Mouse (Mus musculus) embryonic facial prominence, embryonic 10.5 days (tissue): ENCODE measurements at regions not wholly inside any gene's neighbourhood (a gene's known extent, or its start where the extent isn't known, plus 50 kb on each side); places are given as distances from the start of the nearest gene placed in this dataset.

Experiments used
- DNase-seq: peaks from one replicate; pipeline ENCODE4 v3.0.0-alpha.2; 2017; ENCODE audit warnings: low spot score
- H3K27ac ChIP-seq: fragments of 300-500 bp; sonication (generic); replicated peaks from 2 replicates; pipeline ENCODE4 v1.5.1; 2016; ENCODE audit warnings: mild to moderate bottlenecking
- H3K27me3 ChIP-seq: fragments of 300-500 bp; sonication (generic); replicated peaks from 2 replicates; pipeline ENCODE4 v1.6.1; 2016; ENCODE audit warnings: low read depth, mild to moderate bottlenecking; ENCODE audit not compliant: poor library complexity, severe bottlenecking
- H3K36me3 ChIP-seq: fragments of 300-500 bp; sonication (generic); replicated peaks from 2 replicates; pipeline ENCODE4 v1.6.1; 2016; ENCODE audit warnings: mild to moderate bottlenecking, moderate library complexity
- H3K4me1 ChIP-seq: fragments of 300-500 bp; sonication (generic); 2 replicates; pipeline ENCODE4 v1.6.1; 2016
- H3K4me3 ChIP-seq: fragments of 300-500 bp; sonication (generic); 2 replicates; pipeline ENCODE4 v1.5.1; 2016; ENCODE audit warnings: mild to moderate bottlenecking, moderate library complexity
- H3K9me3 ChIP-seq: fragments of 300-500 bp; sonication (generic); 2 replicates; pipeline ENCODE4 v1.6.1; 2016; ENCODE audit warnings: mild to moderate bottlenecking
- WGBS: fragments of 180-500 bp; shearing (Covaris S2); methylation state at CpG from one replicate; pipeline ENCODE4 v1.1.7; 2016; 5-methylcytosine and 5-hydroxymethylcytosine counted together

GRCm38 (mm10) chr13:102276885-102277284 lies 416.5 kb upstream of the Cd180 start:
- Histone ChIP-seq H3K36me3 (no peaks in the 10 kb centered on the region), H3K4me3 (no peak overlapping the region)
- no peak for DNase-seq

GRCm38 (mm10) chr13:102280198-102280597 lies 413.2 kb upstream of the Cd180 start:
- Histone ChIP-seq H3K4me3 (no peak overlapping the region), H3K9me3 (no peaks in the 10 kb centered on the region), H3K4me1 (no peaks in the 10 kb centered on the region), H3K27me3 (no peaks in the 10 kb centered on the region), H3K36me3 (no peaks in the 10 kb centered on the region), H3K27ac (no peak overlapping the region)
- no peak for DNase-seq
- 91% methylated on average over 3 of the region's 3 CpGs for WGBS

More at GRCm38 (mm10) chr13:102276885-102277284, 416.5 kb upstream of the Cd180 start:
- no peaks in the 10 kb centered on the region for H3K27me3 ChIP-seq
- no peak overlapping the region for H3K27ac ChIP-seq
- H3K9me3 ChIP-seq: no peaks in the 10 kb centered on the region
- no peaks in the 10 kb centered on the region for H3K4me1 ChIP-seq

- Histone ChIP-seq H3K9me3 (no peaks in the 10 kb centered on the region), H3K36me3 (no peaks in the 10 kb centered on the region), H3K4me3 (no peak overlapping the region), H3K4me1 (no peaks in the 10 kb centered on the region), H3K27me3 (no peaks in the 10 kb centered on the region), H3K27ac (no peak overlapping the region)
- no peak for DNase-seq
- 74% methylated on average over 2 of the region's 2 CpGs for WGBS
These were observed 398.9 kb upstream of the Cd180 start for GRCm38 (mm10) chr13:102294451-102294850.

- WGBS: 81% methylated on average over 11 of the region's 11 CpGs
These were observed 398.3 kb upstream of the Cd180 start for GRCm38 (mm10) chr13:102295079-102295478.

GRCm38 (mm10) chr13:102307983-102308382 lies 385.4 kb upstream of the Cd180 start:
- no peak for DNase-seq
- no peaks in the 10 kb centered on the region for H3K4me1 ChIP-seq
- no peaks in the 10 kb centered on the region for H3K27me3 ChIP-seq
- no peak overlapping the region for H3K27ac ChIP-seq
- no peaks in the 10 kb centered on the region for H3K9me3 ChIP-seq
- WGBS: 79% methylated on average over 2 of the region's 2 CpGs
- H3K36me3 ChIP-seq: no peaks in the 10 kb centered on the region
- H3K4me3 ChIP-seq: no peak overlapping the region

More at GRCm38 (mm10) chr13:102295079-102295478, 398.3 kb upstream of the Cd180 start:
- no peak overlapping the region for H3K27ac ChIP-seq
- no peaks in the 10 kb centered on the region for H3K36me3 ChIP-seq
- no peak for DNase-seq
- H3K4me1 ChIP-seq: no peaks in the 10 kb centered on the region
- no peaks in the 10 kb centered on the region for H3K9me3 ChIP-seq
- no peaks in the 10 kb centered on the region for H3K27me3 ChIP-seq
- H3K4me3 ChIP-seq: no peak overlapping the region

- no peak for DNase-seq
- Histone ChIP-seq H3K27ac (no peak overlapping the region), H3K36me3 (no peaks in the 10 kb centered on the region), H3K27me3 (no peaks in the 10 kb centered on the region), H3K4me3 (no peak overlapping the region), H3K4me1 (no peaks in the 10 kb centered on the region), H3K9me3 (no peaks in the 10 kb centered on the region)
- WGBS: 72% methylated on average over 3 of the region's 3 CpGs
These were observed 381.3 kb upstream of the Cd180 start for GRCm38 (mm10) chr13:102312096-102312495.

GRCm38 (mm10) chr13:102315921-102316692 lies 377.3 kb upstream of the Cd180 start:
- no peak overlapping the region for H3K4me3 ChIP-seq
- 85% methylated on average over 3 of the region's 3 CpGs for WGBS
- H3K36me3 ChIP-seq: no peaks in the 10 kb centered on the region
- no peak for DNase-seq
- H3K9me3 ChIP-seq: no peaks in the 10 kb centered on the region
- H3K27ac ChIP-seq: no peak overlapping the region
- H3K27me3 ChIP-seq: no peaks in the 10 kb centered on the region
- H3K4me1 ChIP-seq: no peaks in the 10 kb centered on the region

GRCm38 (mm10) chr13:102318891-102319404 lies 374.4 kb upstream of the Cd180 start:
- Histone ChIP-seq H3K4me3 (no peak overlapping the region), H3K4me1 (no peaks in the 10 kb centered on the region)
- 88% methylated on average over 4 of the region's 4 CpGs for WGBS

GRCm38 (mm10) chr13:102319453-102319852 lies 373.9 kb upstream of the Cd180 start:
- Histone ChIP-seq H3K4me1 (no peaks in the 10 kb centered on the region), H3K27ac (no peak overlapping the region), H3K4me3 (no peak overlapping the region), H3K9me3 (no peaks in the 10 kb centered on the region), H3K36me3 (no peaks in the 10 kb centered on the region), H3K27me3 (no peaks in the 10 kb centered on the region)
- WGBS: 91% methylated on average over 2 of the region's 2 CpGs
- no peak for DNase-seq

More at GRCm38 (mm10) chr13:102318891-102319404, 374.4 kb upstream of the Cd180 start:
- no peaks in the 10 kb centered on the region for H3K27me3 ChIP-seq
- H3K36me3 ChIP-seq: no peaks in the 10 kb centered on the region
- no peak overlapping the region for H3K27ac ChIP-seq
- no peaks in the 10 kb centered on the region for H3K9me3 ChIP-seq
- DNase-seq: no peak

GRCm38 (mm10) chr13:102323876-102324275 lies 369.5 kb upstream of the Cd180 start:
- peaks cover 6% of the 10 kb centered on the region; the same call in 1 of the 2 replicates for H3K4me1 ChIP-seq
- H3K27me3 ChIP-seq: no peaks in the 10 kb centered on the region
- DNase-seq: no peak
- no peaks in the 10 kb centered on the region for H3K36me3 ChIP-seq
- H3K27ac ChIP-seq: no peak overlapping the region
- WGBS: 92% methylated on average over 3 of the region's 3 CpGs
- H3K9me3 ChIP-seq: no peaks in the 10 kb centered on the region
- H3K4me3 ChIP-seq: no peak overlapping the region

- Histone ChIP-seq H3K4me3 (no peak overlapping the region), H3K27ac (no peak overlapping the region), H3K36me3 (no peaks in the 10 kb centered on the region), H3K9me3 (no peaks in the 10 kb centered on the region), H3K27me3 (no peaks in the 10 kb centered on the region), H3K4me1 (peaks cover 6% of the 10 kb centered on the region; the same call in 1 of the 2 replicates)
- no peak for DNase-seq
- WGBS: 84% methylated on average over 2 of the region's 2 CpGs
These were observed 367.4 kb upstream of the Cd180 start for GRCm38 (mm10) chr13:102326003-102326402.

GRCm38 (mm10) chr13:102326544-102326943 lies 366.8 kb upstream of the Cd180 start:
- 77% methylated on average over 2 of the region's 2 CpGs for WGBS
- H3K9me3 ChIP-seq: no peaks in the 10 kb centered on the region
- H3K36me3 ChIP-seq: no peaks in the 10 kb centered on the region
- peaks cover 6% of the 10 kb centered on the region; the same call in 1 of the 2 replicates for H3K4me1 ChIP-seq
- H3K27me3 ChIP-seq: no peaks in the 10 kb centered on the region
- DNase-seq: no peak
- H3K4me3 ChIP-seq: no peak overlapping the region
- no peak overlapping the region for H3K27ac ChIP-seq

GRCm38 (mm10) chr13:102333667-102334066 lies 359.7 kb upstream of the Cd180 start:
- Histone ChIP-seq H3K27me3 (no peaks in the 10 kb centered on the region), H3K27ac (no peak overlapping the region), H3K9me3 (no peaks in the 10 kb centered on the region), H3K4me3 (no peak overlapping the region), H3K36me3 (no peaks in the 10 kb centered on the region), H3K4me1 (peaks cover under 1% of the 10 kb centered on the region; the same call in 1 of the 2 replicates)
- WGBS: 75% methylated on average over 1 of the region's 1 CpGs
- DNase-seq: no peak
